Mouse (Mus musculus) stomach, postnatal 0 days (tissue): ENCODE measurements around the gene Gm20509.

Source experiments
- CTCF ChIP-seq: IDR thresholded peaks from 2 replicates; pipeline ENCODE4 v1.5.1; 2016; ENCODE audit warnings: antibody characterized with exemption, low read depth, mild to moderate bottlenecking, moderate library complexity
- EP300 ChIP-seq: optimal IDR thresholded peaks from 2 replicates; pipeline ENCODE3; 2016; ENCODE audit warnings: antibody characterized with exemption

DNA sequence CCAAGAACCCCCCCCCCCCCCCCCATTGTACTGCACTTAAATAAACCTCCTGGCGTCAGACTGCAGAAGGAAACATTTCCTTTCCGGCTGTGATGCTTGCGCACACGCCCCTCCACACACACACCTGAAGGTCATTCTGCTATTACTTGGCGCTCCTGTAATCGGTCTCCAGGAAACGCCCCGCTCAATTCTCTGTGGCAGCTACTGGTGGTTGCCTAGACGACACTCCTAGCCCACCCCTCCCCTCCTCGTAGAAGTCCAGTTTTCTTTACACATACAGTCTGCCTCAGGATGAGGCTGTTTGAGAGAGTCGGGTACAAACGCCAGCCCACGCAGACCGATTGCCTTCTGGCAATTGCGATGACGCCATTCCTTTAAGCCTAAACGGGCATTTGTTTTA lies 7.7 kb upstream of the Gm20509 start:
- TF ChIP-seq CTCF (no peak), EP300 (no peak)
